Mouse (Mus musculus) small intestine, adult 2 months (tissue): ENCODE results near the gene Vasn.

Experiments
- CTCF ChIP-seq: fragments of 200-500 bp; IDR thresholded peaks from 2 replicates; pipeline ENCODE4 v1.5.1; 2012; ENCODE audit warnings: low read depth, mild to moderate bottlenecking, control low read depth, inconsistent platforms, low read length, moderate library complexity, mixed read lengths; ENCODE audit not compliant: insufficient replicate concordance, insufficient read length; ENCODE audit errors: extremely low read depth
- POLR2A ChIP-seq: fragments of 200-500 bp; IDR thresholded peaks from 2 replicates; pipeline ENCODE4 v1.6.1; 2012; ENCODE audit warnings: low read depth, mild to moderate bottlenecking, control low read depth, inconsistent platforms, low read length, moderate library complexity

DNA sequence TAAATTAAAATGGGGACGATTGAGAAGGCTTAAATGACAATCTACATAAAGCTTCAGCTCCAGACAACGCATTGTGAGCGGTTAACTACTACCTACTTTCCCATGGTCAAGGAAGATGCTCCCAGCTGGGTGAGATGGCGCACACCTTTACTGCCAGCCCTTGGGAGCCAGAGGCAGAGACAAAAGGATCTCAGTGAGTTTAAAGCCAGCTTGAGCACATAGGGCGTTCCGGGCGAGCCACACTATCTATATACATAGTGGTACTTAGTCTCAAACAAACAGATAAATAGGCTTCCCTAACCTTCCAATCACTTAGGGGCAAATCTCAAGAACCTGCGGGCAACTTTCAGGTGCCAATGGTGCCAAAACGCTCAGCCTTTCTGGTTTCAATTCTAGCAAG is 15.7 kb upstream of the Vasn start:
- TF ChIP-seq CTCF = no peak
- TF ChIP-seq POLR2A = no peak
